18 mouse cellular contexts compared by ENCODE assay signal in genomic region chr5:16234891-16235290, GRCm38 (mm10).
DNase-seq lines count a peak whose midpoint lies in the region; ATAC-seq lines count a peak whose summit lies in the region.
"Had no signal": no experiment of that assay in that cellular context is flagged by ENCODE, and none has a peak within 500 bp of the region (broad histone marks: within the 10 kb centered on the region; RNA-seq: fewer than 3 reads in every experiment).

No protein-coding gene starts in this region.

- ATAC-seq in hindbrain, embryonic 12.5 days (ENCODE audit: low FRiP score): no peak
- ATAC-seq in forebrain, embryonic 14.5 days: no peak
- ATAC-seq in midbrain, embryonic 14.5 days (ENCODE audit: low FRiP score, low TSS enrichment): no peak

- peak; percentile 12 to 16 for DNase-seq in cerebellum, adult 18-20 months
- DNase-seq in cerebellum, adult 11 months: no peak
- no peak for DNase-seq in hindbrain, embryonic 10.5 days (ENCODE audit: low spot score)
- DNase-seq in forebrain, embryonic 14.5 days (ENCODE audit: low spot score): no peak
- DNase-seq in midbrain, embryonic 14.5 days: peak; percentile 37
- DNase-seq in right cerebral cortex, postnatal 10 days (ENCODE audit: low spot score in 2 of 2): no peak
- DNase-seq in thymus, postnatal 4 days: no peak
- DNase-seq: kidney, adult 2 months; kidney, postnatal 25 days; layer of hippocampus, adult 9-11 months; lung, adult 18-20 months; lung, postnatal 4 days; right cerebral cortex, postnatal 14 days had no signal

- H3K4me1 ChIP-seq in hindbrain, embryonic 12.5 days: peaks cover 22% of the 10 kb centered on the region
- 0 out of 2 replicates have a peak, but pooled peaks cover 3% of the 10 kb centered on the region for H3K4me1 ChIP-seq in hindbrain, embryonic 10.5 days (replicated peaks)
- peaks cover 15% of the 10 kb centered on the region for H3K4me1 ChIP-seq in forebrain, embryonic 14.5 days (ENCODE audit: control insufficient read depth, insufficient read depth, low read length)
- H3K4me1 ChIP-seq in midbrain, embryonic 14.5 days (ENCODE audit: control insufficient read depth, insufficient read depth, low read length): peaks cover 39% of the 10 kb centered on the region
- H3K4me1 ChIP-seq: embryonic facial prominence, embryonic 15.5 days; limb, embryonic 15.5 days had no signal

- no peaks in the 10 kb centered on the region for H3K9me3 ChIP-seq in hindbrain, embryonic 12.5 days (replicated peaks)
- H3K9me3 ChIP-seq in hindbrain, embryonic 10.5 days: no peaks in the 10 kb centered on the region
- no peaks in the 10 kb centered on the region for H3K9me3 ChIP-seq in forebrain, embryonic 14.5 days (replicated peaks; ENCODE audit: control insufficient read depth, low read length)
- no peaks in the 10 kb centered on the region for H3K9me3 ChIP-seq in midbrain, embryonic 14.5 days (ENCODE audit: control insufficient read depth, low read length)
- H3K9me3 ChIP-seq: embryonic facial prominence, embryonic 15.5 days; heart, embryonic 12.5 days; limb, embryonic 15.5 days had no signal

- no peak overlapping the region for H3K4me3 ChIP-seq in hindbrain, embryonic 12.5 days
- no peak overlapping the region for H3K4me3 ChIP-seq in hindbrain, embryonic 10.5 days
- H3K4me3 ChIP-seq in forebrain, embryonic 14.5 days (ENCODE audit: low read depth, low read length): no peak overlapping the region
- H3K4me3 ChIP-seq in midbrain, embryonic 14.5 days (replicated peaks; ENCODE audit: low read depth, low read length): no peak overlapping the region
- H3K4me3 ChIP-seq: embryonic facial prominence, embryonic 15.5 days; heart, embryonic 12.5 days; limb, embryonic 15.5 days had no signal

- WGBS in hindbrain, embryonic 12.5 days: 48% methylated on average over 6 of the region's 6 CpGs
- 67% methylated on average over 6 of the region's 6 CpGs for WGBS in hindbrain, embryonic 10.5 days
- WGBS in forebrain, embryonic 14.5 days: 18% methylated on average over 6 of the region's 6 CpGs
- 21% methylated on average over 6 of the region's 6 CpGs for WGBS in midbrain, embryonic 14.5 days

- H3K9ac ChIP-seq in hindbrain, embryonic 12.5 days: no peak overlapping the region
- no peak overlapping the region for H3K9ac ChIP-seq in forebrain, embryonic 14.5 days (ENCODE audit: low read length)
- 0 out of 2 replicates have a peak overlapping the region, but pooled peaks have one; percentile 12 for H3K9ac ChIP-seq in midbrain, embryonic 14.5 days (replicated peaks; ENCODE audit: low read length)
- H3K9ac ChIP-seq: embryonic facial prominence, embryonic 15.5 days; heart, embryonic 12.5 days; limb, embryonic 15.5 days had no signal

- no peak overlapping the region for H3K4me2 ChIP-seq in hindbrain, embryonic 12.5 days (replicated peaks)
- no peak overlapping the region for H3K4me2 ChIP-seq in forebrain, embryonic 14.5 days (ENCODE audit: low read length)
- H3K4me2 ChIP-seq in midbrain, embryonic 14.5 days (ENCODE audit: low read length): peak overlapping the region; percentile 19; the same call in 1 of the 2 replicates
- H3K4me2 ChIP-seq: embryonic facial prominence, embryonic 15.5 days; heart, embryonic 12.5 days; limb, embryonic 15.5 days had no signal

- H3K27me3 ChIP-seq in hindbrain, embryonic 12.5 days: no peaks in the 10 kb centered on the region
- H3K27me3 ChIP-seq in hindbrain, embryonic 10.5 days (ENCODE audit: insufficient read depth, poor library complexity, severe bottlenecking): no peaks in the 10 kb centered on the region
- no peaks in the 10 kb centered on the region for H3K27me3 ChIP-seq in forebrain, embryonic 14.5 days (replicated peaks; ENCODE audit: control insufficient read depth, insufficient read depth, low read length)
- no peaks in the 10 kb centered on the region for H3K27me3 ChIP-seq in midbrain, embryonic 14.5 days (ENCODE audit: control insufficient read depth, insufficient read depth, low read length)
- H3K27me3 ChIP-seq: CH12.LX; embryonic facial prominence, embryonic 15.5 days; heart, embryonic 12.5 days; limb, embryonic 15.5 days had no signal

- no peaks in the 10 kb centered on the region for H3K36me3 ChIP-seq in hindbrain, embryonic 12.5 days
- H3K36me3 ChIP-seq in hindbrain, embryonic 10.5 days: no peaks in the 10 kb centered on the region
- no peaks in the 10 kb centered on the region for H3K36me3 ChIP-seq in forebrain, embryonic 14.5 days (ENCODE audit: control insufficient read depth, insufficient read depth, low read length)
- H3K36me3 ChIP-seq in midbrain, embryonic 14.5 days (ENCODE audit: control insufficient read depth, insufficient read depth, low read length): no peaks in the 10 kb centered on the region
- H3K36me3 ChIP-seq: embryonic facial prominence, embryonic 15.5 days; heart, embryonic 12.5 days; limb, embryonic 15.5 days had no signal

- H3K27ac ChIP-seq in hindbrain, embryonic 12.5 days: peak overlapping the region; percentile 55
- no peak overlapping the region for H3K27ac ChIP-seq in hindbrain, embryonic 10.5 days
- H3K27ac ChIP-seq in forebrain, embryonic 14.5 days (ENCODE audit: low read depth, low read length): peak overlapping the region; percentile 75
- H3K27ac ChIP-seq in midbrain, embryonic 14.5 days (replicated peaks; ENCODE audit: low read depth, low read length): peak overlapping the region; percentile 85
- H3K27ac ChIP-seq: embryonic facial prominence, embryonic 15.5 days; limb, embryonic 15.5 days had no signal

Comparison
In these comparisons a context has a peak if more than half of its experiments do, and no peak if none do; other contexts are left out.
1. DNase-seq: peak in cerebellum, adult 18-20 months (2 of 2) and midbrain, embryonic 14.5 days (single experiment); none in cerebellum, adult 11 months (single experiment), hindbrain, embryonic 10.5 days (single experiment), forebrain, embryonic 14.5 days (single experiment), right cerebral cortex, postnatal 10 days (0 of 2) and thymus, postnatal 4 days (single experiment).